Mouse (Mus musculus): ENCODE data around the gene Tubd1.

The Tubd1 gene

DNA sequence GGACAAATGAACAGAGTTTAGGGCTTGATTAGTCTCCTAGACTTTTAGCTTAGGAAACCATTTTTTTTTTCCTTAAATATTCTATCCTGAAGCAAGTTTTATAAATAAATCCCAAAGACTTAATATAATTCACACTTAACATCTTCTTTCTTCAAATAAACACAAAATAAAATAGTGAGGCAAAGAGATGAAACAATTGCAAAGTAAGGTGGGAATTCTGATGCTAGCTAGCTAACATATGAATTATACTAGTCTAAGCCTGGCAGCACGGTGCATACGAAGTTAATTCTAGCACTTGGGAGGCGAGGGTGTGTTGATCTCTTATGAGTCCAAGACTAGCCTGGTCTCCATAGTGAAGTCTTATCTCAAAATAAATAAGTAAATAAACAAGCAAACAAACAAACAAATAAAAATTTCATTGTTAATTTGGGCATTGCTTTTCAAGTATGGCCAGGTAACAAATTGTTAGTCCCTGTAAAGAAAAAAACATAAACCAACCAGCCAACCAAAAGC, 38.6 kb downstream of the Tubd1 start:
- no peak for DNase-seq (ENCODE audit: low read depth in 1 of 2, low spot score in 2 of 2)

DNA sequence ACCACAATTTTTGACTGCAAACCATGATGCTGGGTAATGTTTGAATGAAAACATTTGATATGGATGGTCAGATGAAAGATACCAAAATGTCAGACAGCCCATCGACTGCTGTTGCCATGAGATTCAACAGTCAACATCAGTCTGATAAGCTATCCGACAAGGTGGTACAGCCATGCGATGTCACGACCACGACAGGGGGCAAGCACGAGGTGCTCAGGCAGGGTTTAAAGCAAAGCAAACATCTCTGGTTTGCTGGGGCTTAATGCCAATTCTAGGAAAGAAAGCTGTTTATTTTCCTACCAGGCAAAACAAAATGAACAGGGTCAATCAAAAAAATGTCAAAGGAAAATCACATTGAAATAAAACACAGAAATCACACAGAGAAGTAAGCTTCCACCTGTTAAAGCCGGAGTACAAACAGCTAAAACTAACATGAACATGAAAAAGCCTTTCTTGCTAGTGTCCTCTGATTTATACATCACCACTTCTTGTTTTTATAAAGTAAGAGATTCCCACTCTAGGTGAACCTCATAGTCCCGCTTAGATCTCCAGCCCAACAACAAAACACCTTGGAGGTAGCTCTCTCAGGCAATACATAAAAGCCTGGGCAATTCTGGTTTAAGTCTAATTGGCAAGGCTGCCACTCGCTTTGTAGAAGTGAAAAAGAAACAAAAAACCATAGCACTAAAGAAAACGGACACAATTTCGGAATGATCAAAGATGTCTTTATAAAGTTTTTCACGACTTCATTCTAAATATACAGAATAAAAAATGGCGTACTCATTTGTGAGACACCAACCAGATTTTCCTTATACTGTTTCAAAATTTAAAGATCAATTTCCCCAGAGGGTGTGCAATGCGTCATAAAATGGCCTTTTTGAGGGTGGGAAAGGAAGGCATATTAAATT, 39.5 kb downstream of the Tubd1 start:
- no peak for DNase-seq (ENCODE audit: low read depth in 1 of 2, low spot score in 2 of 2)

GRCm38 (mm10) chr11:86584898-86585597, 40.3 kb downstream of the Tubd1 start:
- DNase-seq (ENCODE audit: low read depth in 1 of 2, low spot score in 2 of 2): no peak

DNA sequence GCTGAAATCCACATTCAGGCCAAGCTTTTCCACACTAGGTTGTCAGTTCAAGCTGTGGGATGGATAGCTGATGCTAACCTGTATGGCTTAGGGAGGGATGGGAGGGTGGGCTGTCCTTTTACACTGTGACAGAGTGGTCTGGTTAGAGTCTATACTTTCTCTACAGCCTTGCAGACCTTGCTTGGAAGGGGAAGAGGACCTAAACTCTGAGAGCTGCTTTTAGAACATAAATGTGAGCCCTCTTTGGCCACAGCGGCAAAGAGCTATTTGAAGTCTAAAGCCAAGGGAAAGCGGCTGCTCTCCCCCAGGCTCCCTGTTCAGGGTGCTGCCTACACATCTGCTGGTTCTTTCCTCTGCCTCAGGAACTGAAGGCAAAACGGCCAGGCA, 40.8 kb downstream of the Tubd1 start:
- DNase-seq (ENCODE audit: low read depth in 1 of 2, low spot score in 2 of 2): no peak

GRCm38 (mm10) chr11:86586177-86586867, 41.5 kb downstream of the Tubd1 start:
- no peak for DNase-seq (ENCODE audit: low read depth in 1 of 2, low spot score in 2 of 2)

DNA sequence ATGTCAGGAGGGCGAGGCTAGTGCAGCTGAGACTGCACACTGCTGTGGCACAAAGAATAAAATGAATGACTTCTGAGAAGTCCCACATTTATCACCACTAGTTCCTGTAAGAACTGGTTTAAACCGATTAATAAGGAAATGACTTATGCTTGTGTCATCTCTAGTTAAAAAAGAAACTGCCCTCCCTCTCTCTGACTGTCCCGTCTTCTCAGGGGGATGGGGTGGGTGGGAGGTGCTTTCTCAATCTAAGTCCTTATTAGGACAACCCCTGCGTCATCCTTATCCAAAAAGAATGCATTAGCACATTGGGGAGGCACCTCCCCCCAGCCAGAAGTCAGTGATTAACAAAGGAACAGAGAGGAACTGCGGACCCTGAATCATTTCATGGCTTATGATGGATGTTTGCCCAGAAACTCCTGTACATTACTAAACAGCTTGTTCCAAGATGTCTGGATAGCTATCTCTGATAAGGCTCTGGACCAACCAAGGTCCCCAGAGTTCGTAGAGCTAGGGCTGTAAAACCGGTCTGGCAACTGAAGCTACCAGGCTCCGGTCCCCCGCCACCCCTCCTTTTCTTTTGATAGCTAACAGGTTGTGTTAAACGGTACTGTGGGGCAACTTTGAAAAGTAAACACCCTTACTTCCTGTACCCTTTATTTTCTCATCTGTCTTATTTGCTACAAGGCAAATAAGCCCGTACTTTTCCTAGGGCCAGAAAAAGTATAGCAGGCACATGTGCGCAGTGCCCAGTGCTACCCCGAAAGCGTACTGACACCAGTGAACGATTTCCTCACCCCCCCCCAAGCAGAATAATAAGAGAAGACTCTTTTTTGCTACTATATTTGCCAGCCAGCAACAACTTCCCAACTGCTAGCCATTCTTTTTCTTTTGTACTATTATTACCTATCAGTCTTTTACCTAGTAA, 42.3 kb downstream of the Tubd1 start:
- DNase-seq (ENCODE audit: low read depth in 1 of 2, low spot score in 2 of 2): peak; percentile 72 to 73

DNA sequence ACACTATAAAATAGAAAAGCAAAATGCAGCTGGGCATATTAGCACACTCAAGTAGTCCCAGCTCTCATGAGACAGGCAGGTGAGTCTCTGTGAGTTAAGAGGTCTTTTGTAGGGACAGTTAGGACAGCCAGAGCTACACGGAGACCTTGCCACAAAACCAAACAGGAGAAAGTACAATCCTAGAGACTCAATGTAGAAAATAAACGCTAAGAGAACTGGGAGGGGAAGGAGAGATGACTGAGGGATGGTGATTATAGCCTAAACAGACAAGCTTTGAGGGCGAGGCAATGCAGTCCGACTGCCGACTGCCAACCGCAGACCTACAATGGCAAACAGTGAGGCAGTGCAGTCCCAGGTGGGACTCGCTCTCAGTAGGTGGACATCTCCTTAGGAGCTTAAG, 43.0 kb downstream of the Tubd1 start:
- DNase-seq (ENCODE audit: low read depth in 1 of 2, low spot score in 2 of 2): no peak

DNA sequence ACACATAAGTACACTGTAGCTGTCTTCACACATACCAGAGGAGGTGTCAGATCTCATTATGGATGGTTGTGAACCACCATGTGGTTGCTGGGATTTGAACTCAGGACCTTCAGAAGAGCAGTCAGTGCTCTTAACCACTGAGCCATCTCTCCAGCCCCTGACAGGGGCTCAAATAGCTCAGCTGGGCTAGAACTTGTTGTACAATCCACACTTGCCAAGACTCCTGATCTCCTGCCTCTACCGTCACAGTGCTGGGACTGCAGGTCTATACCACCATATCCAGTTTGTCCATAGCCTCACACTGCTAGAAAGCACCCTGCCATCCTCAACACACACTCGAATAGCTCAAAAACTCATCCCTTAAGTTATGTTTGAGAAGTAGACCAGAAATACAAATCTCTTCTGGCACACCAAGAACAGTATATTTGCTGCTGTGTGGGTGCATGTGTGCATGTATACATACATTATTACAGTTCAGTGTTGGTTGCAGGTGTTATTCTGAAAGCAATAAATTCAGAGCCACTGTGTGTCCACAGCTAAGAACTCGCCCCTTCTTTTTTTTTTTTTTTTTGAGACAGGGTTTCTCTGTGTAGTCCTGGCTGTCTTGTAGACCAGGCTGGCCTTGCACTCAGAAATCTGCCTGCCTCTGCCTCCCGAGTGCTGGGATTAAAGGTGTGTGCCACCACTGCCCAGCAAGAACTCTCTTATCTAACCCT, 44.0 kb downstream of the Tubd1 start:
- no peak for DNase-seq (ENCODE audit: low read depth in 1 of 2, low spot score in 2 of 2)

GRCm38 (mm10) chr11:86590066-86590465, 45.3 kb downstream of the Tubd1 start:
- DNase-seq (ENCODE audit: low read depth in 1 of 2, low spot score in 2 of 2): no peak

- no peak for DNase-seq (ENCODE audit: low read depth in 1 of 2, low spot score in 2 of 2)
Measured at GRCm38 (mm10) chr11:86590579-86590978, 45.8 kb downstream of the Tubd1 start.

GRCm38 (mm10) chr11:86591301-86591845, 46.6 kb downstream of the Tubd1 start:
- DNase-seq (ENCODE audit: low read depth in 1 of 2, low spot score in 2 of 2): no peak

GRCm38 (mm10) chr11:86591931-86592616, 47.3 kb downstream of the Tubd1 start:
- DNase-seq (ENCODE audit: low read depth in 1 of 2, low spot score in 2 of 2): no peak

- DNase-seq (ENCODE audit: low read depth in 1 of 2, low spot score in 2 of 2): no peak
Measured at GRCm38 (mm10) chr11:86592993-86593392, 48.2 kb downstream of the Tubd1 start.

- no peak for DNase-seq (ENCODE audit: low read depth in 1 of 2, low spot score in 2 of 2)
Measured at GRCm38 (mm10) chr11:86593443-86593842, 48.7 kb downstream of the Tubd1 start.

DNA sequence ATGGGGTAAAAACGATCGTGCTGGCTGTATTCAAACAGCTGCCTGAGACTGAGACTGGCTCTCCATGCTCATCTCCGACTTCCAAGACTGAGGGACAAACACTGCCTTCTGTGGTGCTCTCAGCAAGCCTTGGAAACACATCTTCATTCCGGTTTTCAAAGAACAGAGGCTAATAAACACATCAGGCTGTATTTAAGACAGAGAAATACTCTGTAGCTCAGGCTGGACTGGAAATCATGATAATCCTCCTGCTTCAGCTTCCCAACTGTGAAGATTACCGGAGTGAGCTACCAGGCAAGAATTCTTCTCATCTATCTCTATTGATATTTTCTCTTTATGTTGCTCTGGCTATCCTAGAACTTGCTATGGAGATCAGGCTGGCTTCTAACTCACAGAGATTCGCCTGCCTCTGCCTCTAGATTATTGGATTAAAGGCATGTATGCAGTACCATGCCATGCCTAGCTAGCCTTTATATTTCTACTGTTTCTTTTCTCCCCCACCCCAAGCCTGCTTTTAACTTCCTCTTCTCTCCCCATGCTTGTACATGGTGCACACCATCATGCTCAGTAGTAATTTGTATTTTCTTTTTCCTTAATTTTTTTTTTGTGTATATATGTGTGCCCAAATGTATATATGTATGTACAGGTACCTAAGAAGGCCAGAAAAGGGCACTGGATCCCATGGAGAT, 49.5 kb downstream of the Tubd1 start:
- no peak for DNase-seq (ENCODE audit: low read depth in 1 of 2, low spot score in 2 of 2)

DNA sequence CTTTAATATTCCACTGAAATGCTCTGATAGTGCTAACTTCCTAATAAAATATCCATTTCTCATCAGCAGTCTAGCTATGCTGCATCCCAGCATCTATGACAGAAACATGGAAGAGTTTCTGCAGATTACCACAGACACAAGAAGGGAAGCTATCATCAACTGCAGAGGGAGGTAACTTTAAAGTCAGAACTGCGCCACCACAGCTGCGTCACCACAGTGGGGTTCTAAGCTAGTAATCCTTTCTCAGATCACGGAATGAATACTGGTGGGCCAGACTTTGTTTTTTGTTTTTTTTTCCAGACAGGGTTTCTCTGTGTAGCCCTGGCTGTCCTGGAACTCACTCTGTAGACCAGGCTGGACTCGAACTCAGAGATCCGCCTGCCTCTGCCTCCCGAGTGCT, 50.6 kb downstream of the Tubd1 start:
- DNase-seq (ENCODE audit: low read depth in 1 of 2, low spot score in 2 of 2): no peak

DNA sequence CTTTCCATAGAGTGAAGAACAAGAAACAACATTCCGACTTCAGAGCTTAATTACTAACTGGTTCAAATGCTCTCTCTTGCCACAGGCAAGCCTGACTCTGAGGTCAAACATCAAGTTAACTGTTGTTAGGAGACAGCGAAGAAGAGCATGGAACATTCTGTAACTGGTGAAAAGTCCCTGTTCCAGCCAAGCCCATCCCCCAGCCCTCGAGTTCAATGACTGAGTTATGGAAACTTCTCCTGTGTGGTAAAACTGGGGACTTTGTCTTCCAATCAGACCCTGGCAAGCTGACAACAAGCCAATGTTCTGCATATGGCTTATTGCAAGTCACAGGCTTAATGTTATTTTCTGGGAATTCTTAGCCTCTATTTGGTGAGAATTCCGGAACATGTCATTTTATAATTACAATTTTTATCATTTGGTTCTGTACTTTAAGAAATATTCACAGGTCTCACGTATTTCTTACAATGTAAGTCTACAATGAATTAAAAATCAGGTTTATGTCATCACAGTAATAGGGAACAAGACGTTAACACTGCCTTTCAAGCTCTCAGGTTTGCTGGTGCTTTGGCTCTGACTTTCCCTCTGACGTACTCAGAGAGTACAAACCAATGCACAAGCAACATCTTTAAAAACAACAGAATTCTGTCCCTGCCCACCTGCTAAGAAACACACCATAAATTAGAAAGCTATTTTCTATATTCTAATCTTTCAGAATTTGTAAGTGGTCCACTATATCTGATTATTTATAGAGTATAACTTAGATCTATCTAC, 51.6 kb downstream of the Tubd1 start:
- DNase-seq (ENCODE audit: low read depth in 1 of 2, low spot score in 2 of 2): no peak

- DNase-seq (ENCODE audit: low read depth in 1 of 2, low spot score in 2 of 2): no peak
Measured at GRCm38 (mm10) chr11:86596976-86597375, 52.2 kb downstream of the Tubd1 start.

Measured in monocyte, adult 2 months (primary cell).